Mouse (Mus musculus) midbrain, embryonic 11.5 days (tissue): ENCODE data around the gene Uggt2. TPM values are rescaled to one million over a fixed set of nuclear protein-coding genes. Genes with fewer than 3 reads are reported as not detected.

ENCODE experiments used
- ATAC-seq: fragments of 200-750 bp; cut with Nextera tagmentation; 2 replicates; pipeline ENCODE4 v1.8.0; 2017; ENCODE audit warnings: moderate TSS enrichment, moderate library complexity; ENCODE audit not compliant: low FRiP score
- DNase-seq: peaks from one replicate; pipeline ENCODE4 v3.0.0; 2015; ENCODE audit warnings: low spot score; ENCODE audit errors: missing footprints
- H3K27ac ChIP-seq: fragments of 300-500 bp; sonication (generic); 2 replicates; pipeline ENCODE4 v1.5.1; 2014; ENCODE audit warnings: low read depth, low read length
- H3K27me3 ChIP-seq: fragments of 300-500 bp; sonication (generic); 2 replicates; pipeline ENCODE4 v1.6.1; 2014; ENCODE audit warnings: mild to moderate bottlenecking, low read length, moderate library complexity, mixed read lengths; ENCODE audit not compliant: control insufficient read depth, insufficient read depth
- H3K36me3 ChIP-seq: fragments of 300-500 bp; sonication (generic); 2 replicates; pipeline ENCODE4 v1.6.1; 2014; ENCODE audit warnings: mild to moderate bottlenecking, low read length, moderate library complexity, mixed read lengths; ENCODE audit not compliant: control insufficient read depth, insufficient read depth
- H3K4me1 ChIP-seq: fragments of 300-500 bp; sonication (generic); 2 replicates; pipeline ENCODE4 v1.6.1; 2014; ENCODE audit warnings: low read length; ENCODE audit not compliant: control insufficient read depth, insufficient read depth
- H3K4me2 ChIP-seq: fragments of 300-500 bp; sonication (generic); 2 replicates; pipeline ENCODE4 v1.6.1; 2014; ENCODE audit warnings: mild to moderate bottlenecking, moderate library complexity
- H3K4me3 ChIP-seq: fragments of 300-500 bp; sonication (generic); 2 replicates; pipeline ENCODE4 v1.5.1; 2014; ENCODE audit warnings: low read depth, low read length
- H3K9ac ChIP-seq: fragments of 300-500 bp; sonication (generic); 2 replicates; pipeline ENCODE4 v1.6.1; 2014; ENCODE audit warnings: low read length
- H3K9me3 ChIP-seq: fragments of 300-500 bp; sonication (generic); 2 replicates; pipeline ENCODE4 v1.6.1; 2016; ENCODE audit warnings: low read length; ENCODE audit not compliant: control insufficient read depth
- WGBS: fragments of 180-500 bp; shearing (Covaris S2); extraction: QIAGEN DNeasy Blood & Tissue Kit; methylation state at CpG from one replicate; pipeline ENCODE4 v1.1.7; 2014; 5-methylcytosine and 5-hydroxymethylcytosine counted together
- polyA plus RNA-seq: library from polyadenylated mRNA; unstranded; fragments of >200 nt; fragmentation: Nextera tagmentation; extraction: Ambion mirVana; gene quantifications from 2 replicates; pipeline ENCODE4 v1.2.1, GENCODE M21; 2014

Uggt2 gene
- polyA plus RNA-seq, 1 experiment from 2014 or later: 15.1 TPM

- H3K27me3 ChIP-seq: no peaks in the 10 kb centered on the region
- no peak overlapping the region for H3K4me3 ChIP-seq
- ATAC-seq (no peak), DNase-seq (peak; percentile 67)
- H3K9me3 ChIP-seq: no peaks in the 10 kb centered on the region
- peaks cover 2% of the 10 kb centered on the region; the same call in 1 of the 2 replicates for H3K36me3 ChIP-seq
- no peaks in the 10 kb centered on the region for H3K4me1 ChIP-seq
- H3K27ac ChIP-seq: no peak overlapping the region
- 82% methylated on average over 7 of the region's 7 CpGs for WGBS
- H3K9ac ChIP-seq: no peak overlapping the region
- H3K4me2 ChIP-seq: no peak overlapping the region
Measured at GRCm38 (mm10) chr14:118979571-118980325, 119.5 kb downstream of the Uggt2 start.

GRCm38 (mm10) chr14:118977136-118977816, 122.0 kb downstream of the Uggt2 start:
- DNase-seq (peak; percentile 76), ATAC-seq (no peak)
- no peak overlapping the region for H3K9ac ChIP-seq
- WGBS: 76% methylated on average over 8 of the region's 8 CpGs
- H3K36me3 ChIP-seq: peaks cover 2% of the 10 kb centered on the region; the same call in 1 of the 2 replicates
- no peak overlapping the region for H3K4me3 ChIP-seq
- no peaks in the 10 kb centered on the region for H3K4me1 ChIP-seq
- no peaks in the 10 kb centered on the region for H3K27me3 ChIP-seq
- no peaks in the 10 kb centered on the region for H3K9me3 ChIP-seq
- H3K27ac ChIP-seq: no peak overlapping the region
- H3K4me2 ChIP-seq: no peak overlapping the region

- Histone ChIP-seq H3K9ac (no peak overlapping the region), H3K36me3 (peaks cover 2% of the 10 kb centered on the region; the same call in 1 of the 2 replicates), H3K4me3 (no peak overlapping the region), H3K4me1 (no peaks in the 10 kb centered on the region), H3K27me3 (no peaks in the 10 kb centered on the region), H3K4me2 (no peak overlapping the region), H3K9me3 (no peaks in the 10 kb centered on the region), H3K27ac (no peak overlapping the region)
- no peak for ATAC-seq
- no peak for DNase-seq
- WGBS: 94% methylated on average over 6 of the region's 6 CpGs
Measured at GRCm38 (mm10) chr14:118972268-118972667, 127.0 kb downstream of the Uggt2 start.

GRCm38 (mm10) chr14:118967646-118968045, 131.6 kb downstream of the Uggt2 start:
- ATAC-seq (no peak), DNase-seq (no peak)
- no peak overlapping the region for H3K27ac ChIP-seq
- no peaks in the 10 kb centered on the region; the same call in 1 of the 2 replicates for H3K36me3 ChIP-seq
- WGBS: 89% methylated on average over 7 of the region's 7 CpGs
- no peak overlapping the region for H3K4me3 ChIP-seq
- H3K9ac ChIP-seq: no peak overlapping the region
- H3K27me3 ChIP-seq: no peaks in the 10 kb centered on the region
- no peaks in the 10 kb centered on the region for H3K9me3 ChIP-seq
- no peak overlapping the region for H3K4me2 ChIP-seq
- H3K4me1 ChIP-seq: no peaks in the 10 kb centered on the region

GRCm38 (mm10) chr14:118965356-118966000, 133.8 kb downstream of the Uggt2 start:
- no peaks in the 10 kb centered on the region for H3K9me3 ChIP-seq
- no peak for ATAC-seq
- no peaks in the 10 kb centered on the region for H3K27me3 ChIP-seq
- DNase-seq: no peak
- H3K4me2 ChIP-seq: no peak overlapping the region
- no peak overlapping the region for H3K9ac ChIP-seq
- no peaks in the 10 kb centered on the region for H3K4me1 ChIP-seq
- no peak overlapping the region for H3K27ac ChIP-seq
- no peak overlapping the region for H3K4me3 ChIP-seq
- 95% methylated on average over 4 of the region's 4 CpGs for WGBS
- peaks cover 5% of the 10 kb centered on the region for H3K36me3 ChIP-seq

- Histone ChIP-seq H3K27ac (no peak overlapping the region), H3K9ac (no peak overlapping the region), H3K36me3 (peaks cover 14% of the 10 kb centered on the region), H3K4me3 (no peak overlapping the region), H3K27me3 (no peaks in the 10 kb centered on the region), H3K9me3 (no peaks in the 10 kb centered on the region), H3K4me1 (no peaks in the 10 kb centered on the region), H3K4me2 (no peak overlapping the region)
- 94% methylated on average over 3 of the region's 3 CpGs for WGBS
- DNase-seq (no peak), ATAC-seq (no peak)
Measured at GRCm38 (mm10) chr14:118958010-118958409, 141.2 kb downstream of the Uggt2 start.

- Histone ChIP-seq H3K27ac (no peak overlapping the region), H3K4me2 (no peak overlapping the region), H3K4me3 (no peak overlapping the region), H3K9ac (no peak overlapping the region), H3K9me3 (no peaks in the 10 kb centered on the region), H3K4me1 (peaks cover 3% of the 10 kb centered on the region; the same call in 1 of the 2 replicates), H3K36me3 (no peaks in the 10 kb centered on the region; the same call in 1 of the 2 replicates), H3K27me3 (no peaks in the 10 kb centered on the region)
- DNase-seq (no peak), ATAC-seq (no peak)
- 95% methylated on average over 9 of the region's 9 CpGs for WGBS
Measured at GRCm38 (mm10) chr14:118951912-118952583, 147.2 kb downstream of the Uggt2 start.

GRCm38 (mm10) chr14:118948841-118949240, 150.4 kb downstream of the Uggt2 start:
- no peaks in the 10 kb centered on the region for H3K27me3 ChIP-seq
- 85% methylated on average over 1 of the region's 1 CpGs for WGBS
- H3K4me1 ChIP-seq: peaks cover 3% of the 10 kb centered on the region; the same call in 1 of the 2 replicates
- no peak overlapping the region for H3K4me2 ChIP-seq
- ATAC-seq (no peak), DNase-seq (no peak)
- no peak overlapping the region for H3K9ac ChIP-seq
- no peaks in the 10 kb centered on the region for H3K9me3 ChIP-seq
- no peak overlapping the region for H3K27ac ChIP-seq
- no peak overlapping the region for H3K4me3 ChIP-seq
- no peaks in the 10 kb centered on the region; the same call in 1 of the 2 replicates for H3K36me3 ChIP-seq
